Mouse (Mus musculus) heart, embryonic 14.5 days (tissue): ENCODE results near the gene Specc1l. TPM values are rescaled to one million over a fixed set of nuclear protein-coding genes. Genes with fewer than 3 reads are reported as not detected.
"Not testable (repeated sequence)": the region's sequence is repeated elsewhere in the genome, so short reads cannot be mapped to it uniquely, and the experiment has no call there.

Experiments used
- ATAC-seq: fragments of 200-750 bp; cut with Nextera tagmentation; 2 replicates; pipeline ENCODE4 v1.8.0; 2017; ENCODE audit warnings: low read depth, moderate TSS enrichment; ENCODE audit not compliant: insufficient number of reproducible peaks, insufficient read depth, low FRiP score
- H3K27ac ChIP-seq, 2 experiments: fragments of 200-500 bp in 1 of 2; fragments of 300-500 bp in 1 of 2; sonication (generic) in 1 of 2; replicated peaks in 1 of 2; 2 replicates each; pipeline ENCODE4 v1.5.1; 2012 to 2014; ENCODE audit warnings: low read depth in 2 of 2, low read length in 2 of 2, control low read depth in 1 of 2, mild to moderate bottlenecking in 1 of 2, mixed read lengths in 1 of 2; ENCODE audit not compliant: control insufficient read depth in 1 of 2, insufficient read depth in 1 of 2
- H3K27me3 ChIP-seq: fragments of 300-500 bp; sonication (generic); 2 replicates; pipeline ENCODE4 v1.6.1; 2014; ENCODE audit warnings: mild to moderate bottlenecking, low read length, control low read depth; ENCODE audit not compliant: control insufficient read depth, insufficient read depth
- H3K36me3 ChIP-seq: fragments of 300-500 bp; sonication (generic); 2 replicates; pipeline ENCODE4 v1.6.1; 2014; ENCODE audit warnings: mild to moderate bottlenecking, control low read depth, low read length, mixed read lengths; ENCODE audit not compliant: control insufficient read depth, insufficient read depth
- H3K4me1 ChIP-seq, 2 experiments: fragments of 200-500 bp in 1 of 2; fragments of 300-500 bp in 1 of 2; sonication (generic) in 1 of 2; 2 replicates each; pipeline ENCODE4 v1.6.1; 2012 to 2014; ENCODE audit warnings: low read length in 2 of 2, control low read depth in 1 of 2, mixed read lengths in 1 of 2; ENCODE audit not compliant: control insufficient read depth in 2 of 2, insufficient read depth in 2 of 2
- H3K4me2 ChIP-seq: fragments of 300-500 bp; sonication (generic); 2 replicates; pipeline ENCODE4 v1.6.1; 2014; ENCODE audit warnings: mild to moderate bottlenecking, low read length
- H3K4me3 ChIP-seq, 2 experiments: fragments of 200-500 bp in 1 of 2; fragments of 300-500 bp in 1 of 2; sonication (generic) in 1 of 2; 2 replicates each; pipeline ENCODE4 v1.5.1; 2012 to 2014; ENCODE audit warnings: low read length in 2 of 2, mild to moderate bottlenecking in 2 of 2, control low read depth in 1 of 2, low read depth in 1 of 2, moderate library complexity in 1 of 2; ENCODE audit not compliant: control insufficient read depth in 1 of 2, insufficient read depth in 1 of 2
- H3K9ac ChIP-seq: fragments of 300-500 bp; sonication (generic); 2 replicates; pipeline ENCODE4 v1.6.1; 2014; ENCODE audit warnings: mild to moderate bottlenecking, low read length
- H3K9me3 ChIP-seq: fragments of 300-500 bp; sonication (generic); 2 replicates; pipeline ENCODE4 v1.6.1; 2016; ENCODE audit warnings: low read length, control low read depth; ENCODE audit not compliant: control insufficient read depth
- WGBS: fragments of 180-500 bp; shearing (Covaris S2); extraction: QIAGEN DNeasy Blood & Tissue Kit; methylation state at CpG from one replicate; pipeline ENCODE4 v1.1.7; 2014; 5-methylcytosine and 5-hydroxymethylcytosine counted together
- polyA plus RNA-seq: library from polyadenylated mRNA; unstranded; fragments of >200 nt; fragmentation: Nextera tagmentation; extraction: Ambion mirVana; gene quantifications from 2 replicates; pipeline ENCODE4 v1.2.1, GENCODE M21; 2014

Specc1l gene
- polyA plus RNA-seq, 1 experiment from 2014 or later = 16.7 TPM

DNA sequence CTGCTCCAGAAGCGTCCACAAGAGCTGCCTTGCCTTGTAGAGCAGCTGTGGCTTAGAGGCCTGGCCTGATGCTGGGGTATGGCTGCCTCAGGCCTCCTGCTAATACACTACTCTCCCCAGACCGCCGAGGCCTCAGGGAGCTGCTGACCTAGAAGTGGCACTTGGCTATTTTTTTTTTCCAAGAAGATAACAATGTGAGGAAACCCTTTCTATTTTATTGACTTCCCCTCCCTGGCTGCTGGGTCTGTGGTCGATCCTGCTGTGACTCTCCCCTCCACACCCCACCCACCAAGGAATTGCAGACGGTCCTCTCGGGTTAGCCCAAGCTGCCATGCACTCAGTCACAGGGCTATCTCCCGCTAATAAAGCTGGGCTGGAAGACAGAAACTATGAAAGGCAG is 122.3 kb downstream of the Specc1l start:
- Histone ChIP-seq H3K9ac (no peak overlapping the region), H3K36me3 (peaks cover 8% of the 10 kb centered on the region; the same call in 1 of the 2 replicates), H3K4me3 (no peak overlapping the region), H3K27ac (no peak overlapping the region), H3K9me3 (no peaks in the 10 kb centered on the region), H3K4me2 (no peak overlapping the region), H3K4me1 (peaks cover 0 to 2% of the 10 kb centered on the region in 2 experiments; a peak in 1 of 4 replicates), H3K27me3 (no peaks in the 10 kb centered on the region)
- no peak for ATAC-seq
- WGBS = 45% methylated on average over 7 of the region's 7 CpGs

DNA sequence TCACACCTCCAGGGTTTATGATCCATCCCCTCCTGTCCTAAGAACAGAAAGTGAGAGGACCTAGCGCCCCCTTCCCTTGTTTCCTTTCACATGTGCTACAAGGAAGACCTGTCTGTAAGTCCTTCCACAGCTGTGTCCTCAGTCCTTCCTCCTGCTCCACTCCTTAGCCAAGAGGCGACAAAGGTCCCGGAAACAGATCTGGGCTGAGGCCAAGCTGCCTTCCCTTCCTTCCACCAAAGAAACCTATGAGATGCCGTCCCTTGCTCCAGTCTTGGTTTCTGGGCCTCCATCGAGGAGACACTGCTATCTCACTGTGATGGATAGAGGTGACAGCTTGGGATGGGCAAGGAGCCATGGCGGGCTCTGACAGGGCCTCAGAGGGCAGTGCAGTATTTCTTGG is 123.2 kb downstream of the Specc1l start:
- no peaks in the 10 kb centered on the region for H3K27me3 ChIP-seq
- peaks cover 8% of the 10 kb centered on the region; the same call in 1 of the 2 replicates for H3K36me3 ChIP-seq
- peaks cover 0 to 2% of the 10 kb centered on the region in 2 experiments; a peak in 1 of 4 replicates for H3K4me1 ChIP-seq
- no peak overlapping the region for H3K27ac ChIP-seq
- no peak overlapping the region for H3K9ac ChIP-seq
- no peaks in the 10 kb centered on the region for H3K9me3 ChIP-seq
- WGBS = 73% methylated on average over 6 of the region's 6 CpGs
- no peak overlapping the region for H3K4me2 ChIP-seq
- no peak overlapping the region for H3K4me3 ChIP-seq
- no peak for ATAC-seq

DNA sequence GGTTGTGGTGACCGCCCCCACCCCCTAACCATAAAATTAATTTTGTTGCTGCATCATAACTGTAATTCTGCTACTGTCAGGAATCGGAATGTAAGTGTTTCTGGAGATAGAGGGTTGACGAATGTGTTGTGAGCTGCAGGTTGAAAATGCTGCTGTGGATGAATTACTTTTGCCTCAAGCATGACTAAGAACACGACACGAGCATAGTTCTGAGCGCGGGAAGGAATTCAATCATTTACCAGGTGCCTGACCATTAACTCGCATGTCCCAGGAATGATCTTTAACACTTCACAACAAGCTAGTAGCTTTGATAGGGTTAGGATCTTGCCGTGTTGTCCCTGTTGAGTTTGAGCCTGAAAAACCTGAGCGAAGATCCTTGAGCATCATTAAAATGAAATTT is 125.4 kb downstream of the Specc1l start:
- Histone ChIP-seq H3K9me3 (no peaks in the 10 kb centered on the region), H3K4me3 (no peak overlapping the region), H3K4me2 (no peak overlapping the region), H3K36me3 (peaks cover 8% of the 10 kb centered on the region; the same call in 1 of the 2 replicates), H3K4me1 (peaks cover 0 to 2% of the 10 kb centered on the region in 2 experiments; a peak in 1 of 4 replicates), H3K27me3 (no peaks in the 10 kb centered on the region; the same call in 1 of the 2 replicates), H3K27ac (no peak overlapping the region), H3K9ac (no peak overlapping the region)
- WGBS = 83% methylated on average over 10 of the region's 10 CpGs
- no peak for ATAC-seq

DNA sequence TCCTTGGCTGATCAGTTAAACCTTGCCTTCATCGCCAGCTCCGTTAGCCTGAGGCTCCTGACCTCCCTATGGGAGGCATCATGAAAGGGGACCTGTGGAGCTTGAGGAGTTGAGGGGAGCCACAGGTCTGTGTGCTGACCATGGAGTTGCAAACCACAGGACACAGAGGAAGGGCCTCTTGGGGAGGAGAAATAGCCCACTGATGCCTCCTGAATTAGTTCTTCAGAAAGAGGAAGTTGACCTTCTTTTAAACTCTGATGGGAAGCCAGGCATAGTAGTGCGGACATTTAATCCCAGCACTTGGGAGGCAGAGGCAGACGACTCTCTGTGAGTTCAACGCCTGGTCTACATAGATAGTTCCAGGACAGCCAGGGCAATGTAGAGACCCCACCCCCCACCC is 127.0 kb downstream of the Specc1l start:
- peaks cover 0 to 2% of the 10 kb centered on the region in 2 experiments; a peak in 1 of 4 replicates for H3K4me1 ChIP-seq

DNA sequence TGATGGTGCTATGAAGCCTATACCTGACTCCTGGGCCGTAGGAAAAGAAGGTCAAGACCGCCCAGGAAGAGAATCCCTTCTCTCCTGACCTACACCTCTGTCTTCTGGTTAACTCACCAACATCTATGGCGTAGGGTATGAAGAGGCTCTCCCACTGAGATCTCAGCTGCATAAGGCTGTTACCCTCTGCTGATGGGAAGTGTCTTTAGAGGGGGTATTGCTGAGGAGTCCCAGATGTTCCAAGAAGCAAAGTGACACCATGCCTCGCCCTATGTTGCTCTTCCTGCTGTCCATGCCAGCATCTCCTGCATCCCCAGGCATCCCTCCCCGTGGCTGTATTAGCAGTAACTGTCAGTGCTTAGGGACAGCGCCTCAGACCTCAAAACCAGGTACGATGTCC is 127.5 kb downstream of the Specc1l start:
- H3K9me3 ChIP-seq = no peaks in the 10 kb centered on the region
- H3K27me3 ChIP-seq = no peaks in the 10 kb centered on the region; the same call in 1 of the 2 replicates
- no peak overlapping the region for H3K27ac ChIP-seq
- no peak overlapping the region for H3K9ac ChIP-seq
- H3K4me2 ChIP-seq = no peak overlapping the region
- H3K4me1 ChIP-seq = no peaks in the 10 kb centered on the region; a peak in 1 of 4 replicates
- WGBS = 75% methylated on average over 7 of the region's 7 CpGs
- H3K4me3 ChIP-seq = no peak overlapping the region
- H3K36me3 ChIP-seq = no peaks in the 10 kb centered on the region
- no peak for ATAC-seq

More for the DNA sequence above, 127.0 kb downstream of the Specc1l start:
- no peak for ATAC-seq
- Histone ChIP-seq H3K4me3 (no peak overlapping the region), H3K9me3 (no peaks in the 10 kb centered on the region), H3K9ac (no peak overlapping the region), H3K27me3 (no peaks in the 10 kb centered on the region; the same call in 1 of the 2 replicates), H3K36me3 (peaks cover 2% of the 10 kb centered on the region; the same call in 1 of the 2 replicates), H3K27ac (no peak overlapping the region), H3K4me2 (no peak overlapping the region)
- 81% methylated on average over 5 of the region's 5 CpGs for WGBS

DNA sequence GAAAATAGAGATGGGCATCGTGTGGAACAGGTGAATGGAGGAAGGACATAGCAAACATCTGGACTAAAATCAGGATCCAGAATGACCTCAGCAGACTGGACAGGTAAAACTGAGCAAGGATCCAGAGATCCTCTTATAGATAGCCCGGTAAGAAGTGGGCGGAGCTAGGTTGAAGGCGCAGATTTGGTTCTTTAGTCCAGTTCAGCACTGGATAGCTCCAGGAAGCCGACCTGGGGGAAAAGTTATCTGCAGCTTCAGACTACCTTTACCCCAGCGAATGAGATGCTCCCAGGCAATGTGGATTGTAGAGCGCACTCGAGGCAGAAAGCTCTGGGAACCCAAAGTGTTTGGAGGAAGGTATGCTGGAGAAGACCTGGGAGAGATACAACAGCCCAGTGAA is 130.1 kb downstream of the Specc1l start:
- Histone ChIP-seq H3K9me3 (no peaks in the 10 kb centered on the region), H3K9ac (no peak overlapping the region), H3K36me3 (no peaks in the 10 kb centered on the region), H3K4me1 (peaks cover 5 to 8% of the 10 kb centered on the region in 2 experiments), H3K4me2 (no peak overlapping the region), H3K4me3 (no peak overlapping the region), H3K27ac (no peak overlapping the region), H3K27me3 (no peaks in the 10 kb centered on the region; the same call in 1 of the 2 replicates)
- 32% methylated on average over 8 of the region's 8 CpGs for WGBS
- no peak for ATAC-seq

DNA sequence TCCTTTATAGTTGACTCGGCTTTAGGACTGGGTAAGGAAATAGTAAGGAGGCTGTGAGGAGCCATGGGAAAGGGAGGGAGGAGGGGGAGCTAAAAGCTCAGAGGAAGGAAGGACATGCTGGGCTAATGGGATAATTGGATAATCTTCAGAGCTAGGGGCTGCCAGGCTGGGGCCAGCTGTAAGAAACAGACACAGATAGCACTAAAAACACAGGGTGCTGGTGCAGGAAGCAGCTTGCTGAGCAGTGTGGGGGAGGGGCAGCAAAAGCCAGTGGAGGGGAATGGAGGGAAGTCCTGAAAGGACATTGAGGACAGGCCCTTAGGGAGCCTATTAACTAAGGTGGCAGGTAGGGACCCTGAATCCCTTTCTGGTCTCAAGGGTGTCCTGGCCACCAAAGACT is 132.7 kb downstream of the Specc1l start:
- peak overlapping the region in 1 of 2 experiments; percentile 21; a peak in 1 of 4 replicates for H3K27ac ChIP-seq
- not testable (repeated sequence) for H3K9ac ChIP-seq, H3K27me3 ChIP-seq, H3K4me1 ChIP-seq, ATAC-seq, H3K36me3 ChIP-seq, H3K4me2 ChIP-seq, H3K4me3 ChIP-seq, H3K9me3 ChIP-seq
- WGBS = 19% methylated on average over 1 of the region's 1 CpGs

DNA sequence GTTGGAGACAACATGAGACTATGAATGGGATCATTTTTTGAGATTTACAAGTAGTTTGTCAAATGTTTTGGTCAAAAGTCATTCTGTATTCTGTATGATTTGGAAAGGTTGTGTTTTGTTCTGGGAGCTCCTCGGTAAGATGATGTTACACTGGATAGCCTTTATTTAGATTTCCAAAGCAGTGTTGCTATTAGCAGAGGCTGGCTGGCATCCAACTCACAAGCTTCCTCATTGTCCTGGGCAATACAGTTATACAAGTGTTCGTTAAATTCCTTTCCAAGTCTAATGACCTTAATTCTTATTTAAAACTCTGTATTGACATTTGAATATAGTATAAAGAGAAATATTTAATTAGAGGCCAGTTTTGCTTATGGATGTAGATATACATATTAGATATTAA is 133.4 kb downstream of the Specc1l start:
- 15% methylated on average over 2 of the region's 2 CpGs for WGBS
- Histone ChIP-seq H3K9ac (no peak overlapping the region), H3K4me1 (peaks cover 5 to 8% of the 10 kb centered on the region in 2 experiments), H3K27ac (peak overlapping the region in 1 of 2 experiments; percentile 21; a peak in 2 of 4 replicates), H3K4me2 (no peak overlapping the region), H3K9me3 (no peaks in the 10 kb centered on the region), H3K36me3 (no peaks in the 10 kb centered on the region), H3K4me3 (no peak overlapping the region), H3K27me3 (no peaks in the 10 kb centered on the region; the same call in 1 of the 2 replicates)
- ATAC-seq = no peak
